Mouse (Mus musculus) CD4-positive, CD25-positive, alpha-beta regulatory T cell, adult 2 months (primary cell): ENCODE results near the gene Igfbp4.
A peak's percentile ranks its signal among the peaks of the same experiment; 100 is the strongest.

ENCODE experiments used
- DNase-seq: peaks from one replicate; pipeline ENCODE4 v3.0.0-alpha.2; 2012; ENCODE audit warnings: low read depth, low spot score

Igfbp4 gene

GRCm38 (mm10) chr11:99041841-99042780 lies 1.1 kb downstream of the Igfbp4 start:
- DNase-seq: peak; percentile 55

GRCm38 (mm10) chr11:99042834-99043431 lies 1.9 kb downstream of the Igfbp4 start:
- peak; percentile 60 for DNase-seq

- DNase-seq: peak; percentile 19
These were observed 2.6 kb downstream of the Igfbp4 start for GRCm38 (mm10) chr11:99043632-99044031.

GRCm38 (mm10) chr11:99044306-99044705 lies 3.3 kb downstream of the Igfbp4 start:
- DNase-seq: no peak

- DNase-seq: no peak
These were observed 4.3 kb downstream of the Igfbp4 start for GRCm38 (mm10) chr11:99045159-99045889.

- DNase-seq: no peak
These were observed 6.1 kb downstream of the Igfbp4 start for GRCm38 (mm10) chr11:99047120-99047519.

- DNase-seq: no peak
These were observed 6.6 kb downstream of the Igfbp4 start for GRCm38 (mm10) chr11:99047643-99048042.

GRCm38 (mm10) chr11:99055143-99055542 lies 14.1 kb downstream of the Igfbp4 start:
- DNase-seq: no peak

GRCm38 (mm10) chr11:99055571-99056452 lies 14.8 kb downstream of the Igfbp4 start:
- DNase-seq: no peak

GRCm38 (mm10) chr11:99060435-99060834 lies 19.4 kb downstream of the Igfbp4 start:
- no peak for DNase-seq

- no peak for DNase-seq
These were observed 21.6 kb downstream of the Igfbp4 start for GRCm38 (mm10) chr11:99062661-99063060.

- DNase-seq: peak; percentile 19
These were observed 22.5 kb downstream of the Igfbp4 start for GRCm38 (mm10) chr11:99063406-99064131.

- peak; percentile 30 for DNase-seq
These were observed 24.3 kb downstream of the Igfbp4 start for GRCm38 (mm10) chr11:99065353-99065752.

GRCm38 (mm10) chr11:99065979-99066378 lies 24.9 kb downstream of the Igfbp4 start:
- peak; percentile 91 for DNase-seq

- no peak for DNase-seq
These were observed 26.5 kb downstream of the Igfbp4 start for GRCm38 (mm10) chr11:99067591-99067990.

- no peak for DNase-seq
These were observed 27.4 kb downstream of the Igfbp4 start for GRCm38 (mm10) chr11:99068455-99068854.

- no peak for DNase-seq
These were observed 30.8 kb downstream of the Igfbp4 start for GRCm38 (mm10) chr11:99071866-99072265.

GRCm38 (mm10) chr11:99073781-99074180 lies 32.7 kb downstream of the Igfbp4 start:
- DNase-seq: no peak

GRCm38 (mm10) chr11:99076744-99077319 lies 35.8 kb downstream of the Igfbp4 start:
- no peak for DNase-seq

- DNase-seq: no peak
These were observed 36.8 kb downstream of the Igfbp4 start for GRCm38 (mm10) chr11:99077869-99078268.
